Mouse (Mus musculus) myocyte (in vitro differentiated cells): Measurements from ENCODE around the gene Gan.

Source experiments
- CEBPB ChIP-seq: IDR thresholded peaks from 2 replicates; pipeline ENCODE4 v1.6.1; 2011; ENCODE audit warnings: mild to moderate bottlenecking, moderate library complexity; ENCODE audit not compliant: poor library complexity, insufficient read depth, severe bottlenecking
- MAX ChIP-seq: IDR thresholded peaks from one replicate; pipeline ENCODE4 v1.6.1; 2011; ENCODE audit warnings: low read depth, mild to moderate bottlenecking, control low read depth
- MYOG ChIP-seq, 3 experiments: IDR thresholded peaks; one replicate each; pipeline ENCODE4 v1.6.1; 2011; ENCODE audit warnings: control low read depth in 2 of 3, low read depth in 2 of 3, mild to moderate bottlenecking in 2 of 3; ENCODE audit not compliant: insufficient read length in 2 of 3, control insufficient read depth in 1 of 3, insufficient read depth in 1 of 3
- POLR2A ChIP-seq: IDR thresholded peaks from one replicate; pipeline ENCODE4 v1.6.1; 2011; ENCODE audit warnings: low read depth, mild to moderate bottlenecking, control low read depth, moderate library complexity; ENCODE audit not compliant: insufficient read length
- POLR2AphosphoS2 ChIP-seq: IDR thresholded peaks from one replicate; pipeline ENCODE4 v1.6.1; 2011; ENCODE audit warnings: low read depth, control low read depth; ENCODE audit not compliant: insufficient read length
- TCF12 ChIP-seq: IDR thresholded peaks from one replicate; pipeline ENCODE4 v1.6.1; 2011; ENCODE audit warnings: mild to moderate bottlenecking, control low read depth; ENCODE audit not compliant: poor library complexity, insufficient read depth, severe bottlenecking
- TCF3 ChIP-seq: IDR thresholded peaks from one replicate; pipeline ENCODE4 v1.6.1; 2011; ENCODE audit warnings: low read depth, control low read depth; ENCODE audit not compliant: insufficient read length
- USF1 ChIP-seq: IDR thresholded peaks from one replicate; pipeline ENCODE4 v1.6.1; 2011; ENCODE audit warnings: low read depth, mild to moderate bottlenecking, control low read depth, moderate library complexity

- TF ChIP-seq POLR2A (no peak), MAX (no peak), CEBPB (no peak), POLR2AphosphoS2 (no peak), MYOG (IDR thresholded peaks at IDR 0.05; ENCODE audit: control insufficient read depth in 1 of 3, insufficient read depth in 1 of 3, insufficient read length in 2 of 3, low read depth in 2 of 3) (no peak), TCF12 (no peak), USF1 (no peak), TCF3 (no peak)
These were observed 103.8 kb downstream of the Gan start for GRCm38 (mm10) chr8:117261702-117262101.
